ENCODE assay signal across 8 mouse cellular contexts in genomic region chr2:173659057-173659925, GRCm38 (mm10). TPM values are rescaled to one million over a fixed set of nuclear protein-coding genes. Genes with fewer than 3 reads are reported as not detected.
DNase-seq lines count a peak whose midpoint lies in the region; ATAC-seq and TF ChIP-seq lines count a peak whose summit lies in the region.

Rab22a (plus strand) TSS chr2:173659760.

- peak within 1 kb of the TSS; percentile 87 for H3K4me2 ChIP-seq in heart, embryonic 11.5 days
- peak within 1 kb of the TSS; percentile 73 for H3K4me2 ChIP-seq in kidney, embryonic 16.5 days (replicated peaks; ENCODE audit: low read depth, low read length)
- H3K4me2 ChIP-seq in myocyte (ENCODE audit: low read depth) = peak within 1 kb of the TSS; percentile 94

- H3K4me3 ChIP-seq in C2C12 (ENCODE audit: insufficient read depth, poor library complexity, severe bottlenecking) (peak within 1 kb of the TSS; percentile 92), myocyte (peak within 1 kb of the TSS; percentile 39)
- H3K4me3 ChIP-seq in erythroblast, embryonic 14.5 days (replicated peaks) = peak within 1 kb of the TSS; percentile 89
- H3K4me3 ChIP-seq in heart, embryonic 11.5 days (ENCODE audit: low read depth, low read length) = peak within 1 kb of the TSS; percentile 99
- peak within 1 kb of the TSS; percentile 99 for H3K4me3 ChIP-seq in kidney, embryonic 16.5 days (ENCODE audit: low read length)
- peak within 1 kb of the TSS; percentile 94 for H3K4me3 ChIP-seq in liver, adult 2 months (ENCODE audit: insufficient read depth, low read depth, low read length)

- H3K27ac ChIP-seq in heart, embryonic 11.5 days (ENCODE audit: low read depth, low read length) = peak within 1 kb of the TSS; percentile 67; the same call in 1 of the 2 replicates
- H3K27ac ChIP-seq in kidney, embryonic 16.5 days (ENCODE audit: low read length) = peak within 1 kb of the TSS; percentile 66
- H3K27ac ChIP-seq in liver, adult 2 months (replicated peaks; ENCODE audit: insufficient read depth, low read depth, low read length) = peak within 1 kb of the TSS; percentile 65

- H3K27me3 ChIP-seq in C2C12 (ENCODE audit: control insufficient read depth, insufficient read depth, insufficient read length) = no peaks in the 10 kb centered on the region
- H3K27me3 ChIP-seq in erythroblast, embryonic 14.5 days (ENCODE audit: control insufficient read depth) = no peaks in the 10 kb centered on the region
- H3K27me3 ChIP-seq in heart, embryonic 11.5 days (ENCODE audit: control insufficient read depth, insufficient read depth, low read length) = no peaks in the 10 kb centered on the region
- H3K27me3 ChIP-seq in kidney, embryonic 16.5 days (ENCODE audit: insufficient read depth, low read length) = no peaks in the 10 kb centered on the region
- H3K27me3 ChIP-seq in liver, adult 2 months (ENCODE audit: control insufficient read depth, insufficient read depth, low read length) = no peaks in the 10 kb centered on the region
- no peaks in the 10 kb centered on the region for H3K27me3 ChIP-seq in myocyte (ENCODE audit: control insufficient read depth, insufficient read depth, insufficient read length)
- no peaks in the 10 kb centered on the region for H3K27me3 ChIP-seq in splenic B cell, adult 2 months (ENCODE audit: control insufficient read depth, insufficient read depth, low read length, poor library complexity, severe bottlenecking)

- peaks cover 37% of the 10 kb centered on the region for H3K79me3 ChIP-seq in C2C12 (ENCODE audit: low read depth)

- peaks cover 70% of the 10 kb centered on the region for H3K4me1 ChIP-seq in erythroblast, embryonic 14.5 days (ENCODE audit: control insufficient read depth)
- peaks cover 16% of the 10 kb centered on the region for H3K4me1 ChIP-seq in heart, embryonic 11.5 days (ENCODE audit: control insufficient read depth, insufficient read depth, low read length)
- H3K4me1 ChIP-seq in kidney, embryonic 16.5 days (ENCODE audit: insufficient read depth, low read length) = peaks cover 21% of the 10 kb centered on the region
- peaks cover 13% of the 10 kb centered on the region for H3K4me1 ChIP-seq in liver, adult 2 months (ENCODE audit: control insufficient read depth, insufficient read depth, low read length)

- peak; percentile 91 for TF ChIP-seq POLR2A in brain, embryonic 14.5 days (IDR thresholded peaks at IDR 0.05; ENCODE audit: borderline replicate concordance, extremely low read depth, insufficient read depth, insufficient read length, poor library complexity, severe bottlenecking)
- 0 out of 2 replicates have a peak, but pooled peaks have one; percentile 63 for TF ChIP-seq POLR2A in liver, adult 2 months (IDR thresholded peaks at IDR 0.05; ENCODE audit: extremely low read depth, insufficient read depth, low read length)
- peak; percentile 95 for TF ChIP-seq POLR2A in myocyte (IDR thresholded peaks at IDR 0.05; ENCODE audit: insufficient read length, low read depth)

- under 1% methylated on average over 48 of the region's 55 CpGs for WGBS in heart, embryonic 11.5 days (ENCODE audit: insufficient replicate concordance)
- WGBS in kidney, embryonic 16.5 days = under 1% methylated on average over 43 of the region's 55 CpGs
- WGBS in liver, adult 2 months = under 1% methylated on average over 48 of the region's 55 CpGs

- H3K36me3 ChIP-seq in C2C12 (ENCODE audit: control insufficient read depth, insufficient read depth) (peaks cover 36% of the 10 kb centered on the region), myocyte (ENCODE audit: control insufficient read depth, insufficient read depth) (peaks cover 27% of the 10 kb centered on the region)
- peaks cover 35% of the 10 kb centered on the region for H3K36me3 ChIP-seq in erythroblast, embryonic 14.5 days (ENCODE audit: control insufficient read depth)
- H3K36me3 ChIP-seq in heart, embryonic 11.5 days (ENCODE audit: control insufficient read depth, insufficient read depth, low read length) = peaks cover 10% of the 10 kb centered on the region
- peaks cover 21% of the 10 kb centered on the region for H3K36me3 ChIP-seq in kidney, embryonic 16.5 days (ENCODE audit: insufficient read depth, low read length)
- no peaks in the 10 kb centered on the region for H3K36me3 ChIP-seq in liver, adult 2 months (ENCODE audit: control insufficient read depth, insufficient read depth, low read length)
- no peaks in the 10 kb centered on the region for H3K36me3 ChIP-seq in splenic B cell, adult 2 months (ENCODE audit: control insufficient read depth, insufficient read depth, low read length, poor library complexity, severe bottlenecking)

- peak; percentile 98 for ATAC-seq in heart, embryonic 11.5 days (replicated peaks; ENCODE audit: insufficient number of reproducible peaks, low FRiP score, low TSS enrichment)
- ATAC-seq in kidney, embryonic 16.5 days (ENCODE audit: low FRiP score, low TSS enrichment) = peak; percentile 97

- DNase-seq in brain, embryonic 14.5 days (ENCODE audit: low read depth) = peak; percentile 100
- peak; percentile 88 for DNase-seq in liver, adult 2 months (ENCODE audit: extremely low read depth, low read depth, low spot score)
- DNase-seq in splenic B cell, adult 2 months (ENCODE audit: low read depth, low spot score) = peak; percentile 99

- H3K9ac ChIP-seq in heart, embryonic 11.5 days (ENCODE audit: low read depth, low read length) = peak within 1 kb of the TSS; percentile 99
- peak within 1 kb of the TSS; percentile 98 for H3K9ac ChIP-seq in kidney, embryonic 16.5 days (replicated peaks; ENCODE audit: low read length)
- peak within 1 kb of the TSS; percentile 97 for H3K9ac ChIP-seq in liver, adult 2 months (ENCODE audit: low read depth, low read length)

- no peak for TF ChIP-seq CTCF in C2C12 (IDR thresholded peaks at IDR 0.05; ENCODE audit: control insufficient read depth, insufficient read depth, insufficient read length)
- TF ChIP-seq CTCF in brain, embryonic 14.5 days (IDR thresholded peaks at IDR 0.05; ENCODE audit: borderline replicate concordance, extremely low read depth, insufficient read depth, insufficient read length) = no peak
- TF ChIP-seq CTCF in liver, adult 2 months (IDR thresholded peaks at IDR 0.05; ENCODE audit: low read depth, low read length) = no peak

- H3K79me2 ChIP-seq in C2C12 (ENCODE audit: control insufficient read depth, insufficient read depth) (peaks cover 45% of the 10 kb centered on the region), myocyte (ENCODE audit: control insufficient read depth, insufficient read depth) (peaks cover 42% of the 10 kb centered on the region)
- H3K79me2 ChIP-seq in liver, adult 2 months (ENCODE audit: control insufficient read depth, insufficient read depth, low read length) = peaks cover 26% of the 10 kb centered on the region

- peak within 1 kb of the TSS; percentile 89 for H3ac ChIP-seq in C2C12 (ENCODE audit: control insufficient read depth, insufficient read length, low read depth)
- H3ac ChIP-seq in myocyte (ENCODE audit: control insufficient read depth, insufficient read length) = peak within 1 kb of the TSS; percentile 74

- H3K9me3 ChIP-seq in erythroblast, embryonic 14.5 days (ENCODE audit: control insufficient read depth, low read length) = no peaks in the 10 kb centered on the region
- no peaks in the 10 kb centered on the region for H3K9me3 ChIP-seq in heart, embryonic 11.5 days (replicated peaks; ENCODE audit: control insufficient read depth, low read length)
- no peaks in the 10 kb centered on the region for H3K9me3 ChIP-seq in kidney, embryonic 16.5 days (ENCODE audit: low read length)

TF ChIP-seq in C2C12, 6 proteins besides CTCF, POLR2A, EP300 and RAD21:
- TF ChIP-seq MAX (IDR thresholded peaks at IDR 0.05) = no peak
- TF ChIP-seq CEBPB (IDR thresholded peaks at IDR 0.05; ENCODE audit: low read depth) = no peak
- no peak for TF ChIP-seq FOSL1 (IDR thresholded peaks at IDR 0.05; ENCODE audit: insufficient read depth, low read length, poor library complexity, severe bottlenecking)
- peak; percentile 82 for TF ChIP-seq USF1 (IDR thresholded peaks at IDR 0.05; ENCODE audit: low read depth)
- no peak for TF ChIP-seq MYOD1 (IDR thresholded peaks at IDR 0.05; ENCODE audit: control insufficient read depth, insufficient read length, low read depth)
- TF ChIP-seq MYOG (IDR thresholded peaks at IDR 0.05; ENCODE audit: control insufficient read depth, extremely low read depth, insufficient read length) = no peak

TF ChIP-seq in myocyte, 11 proteins besides CTCF, POLR2A, EP300 and RAD21:
- TF ChIP-seq TCF3 (IDR thresholded peaks at IDR 0.05; ENCODE audit: insufficient read length, low read depth) (no peak), TCF12 (IDR thresholded peaks at IDR 0.05; ENCODE audit: insufficient read depth, poor library complexity, severe bottlenecking) (no peak), MYOG (IDR thresholded peaks at IDR 0.05; ENCODE audit: control insufficient read depth in 1 of 3, insufficient read depth in 1 of 3, insufficient read length in 2 of 3, low read depth in 2 of 3) (peak in 2 of 3 experiments; percentile 51 to 69), MYOD1 (IDR thresholded peaks at IDR 0.05; ENCODE audit: control insufficient read depth in 1 of 3, insufficient read length in 2 of 3, low read depth in 2 of 3) (peak in 2 of 3 experiments; percentile 29 to 73), MAX (IDR thresholded peaks at IDR 0.05; ENCODE audit: low read depth) (no peak), USF1 (IDR thresholded peaks at IDR 0.05; ENCODE audit: low read depth) (peak; percentile 84), POLR2AphosphoS2 (IDR thresholded peaks at IDR 0.05; ENCODE audit: insufficient read length, low read depth) (peak; percentile 94), REST (IDR thresholded peaks at IDR 0.05; ENCODE audit: insufficient read depth, insufficient read length) (peak; percentile 37), CEBPB (IDR thresholded peaks at IDR 0.05; ENCODE audit: insufficient read depth, poor library complexity, severe bottlenecking) (no peak), SRF (IDR thresholded peaks at IDR 0.05; ENCODE audit: control insufficient read depth, insufficient read length, low read depth) (peak; percentile 35)
TF ChIP-seq in myocyte: peak in this region for 6.

RNA-seq across cellular contexts. Expression of gene Rab22a, which starts in this region (rescaled TPM):
- polyA plus RNA-seq in C2C12 (2012; fragmentation: generic; extraction: Trizol) (11.8 TPM), myocyte (2012; fragmentation: generic; extraction: Trizol) (28.2 TPM)
- 13.8 and 17.0 TPM in 2 replicates for polyA plus RNA-seq in brain, embryonic 14.5 days (2012; rRNA removed)
- 0.56 and 0.77 TPM in 2 replicates for polyA plus RNA-seq in erythroblast, embryonic 14.5 days (2012)
- 30.6 and 31.8 TPM in 2 replicates for polyA plus RNA-seq in heart, embryonic 11.5 days (2014; fragmentation: Nextera tagmentation; extraction: Ambion mirVana)
- polyA plus RNA-seq in kidney, embryonic 16.5 days (2015; fragmentation: Nextera tagmentation; extraction: Ambion mirVana) = 35.6 and 37.1 TPM in 2 replicates
- 8.6 and 11.0 TPM in 2 replicates for total RNA-seq in liver, adult 2 months (2014; rRNA removed)
- 20.2 and 25.1 TPM in 2 replicates for polyA plus RNA-seq in liver, adult 2 months (2012; rRNA removed)

Comparison
In these comparisons a context has a peak if more than half of its experiments do, and no peak if none do; other contexts are left out.
1. Peak in every context shown above with its lines: DNase-seq, ATAC-seq, H3K4me3 ChIP-seq and H3K27ac ChIP-seq.
2. H3K4me3 ChIP-seq: peak in every context shown above with its lines; median percentile 99 in heart, embryonic 11.5 days; 99 in kidney, embryonic 16.5 days; 94 in liver, adult 2 months; 92 in C2C12; 89 in erythroblast, embryonic 14.5 days; 39 in myocyte.